Comparison of ENCODE assay signal across 17 mouse cellular contexts in the genomic region with DNA sequence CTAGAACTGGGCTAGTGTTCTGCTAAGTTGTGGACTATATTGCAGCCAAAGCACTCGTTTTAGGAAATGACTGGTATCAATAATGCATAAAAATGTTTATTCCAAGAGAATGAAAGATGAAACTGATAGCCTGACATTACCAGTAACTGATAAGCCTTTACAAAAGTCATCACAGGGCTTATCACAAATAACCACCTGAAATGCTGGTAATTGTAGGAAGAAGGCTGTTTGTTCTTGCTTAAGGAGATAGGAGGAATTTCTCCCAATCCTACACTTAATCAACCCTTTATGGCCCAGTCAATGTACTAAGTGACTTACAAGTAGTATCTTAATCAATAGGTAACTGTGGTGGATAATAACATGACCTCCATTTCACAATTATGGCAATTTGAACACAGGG.
DNase-seq lines count a peak whose midpoint lies in the region; ATAC-seq and TF ChIP-seq lines count a peak whose summit lies in the region.
"Had no signal": no experiment of that assay in that cellular context is flagged by ENCODE, and none has a peak within 500 bp of the region (broad histone marks: within the 10 kb centered on the region; RNA-seq: fewer than 3 reads in every experiment).

No protein-coding gene starts in this region.

- no peak overlapping the region for H3K4me3 ChIP-seq in MEL (ENCODE audit: control insufficient read depth in 1 of 2, insufficient read depth in 1 of 2, low read depth in 2 of 2, low read length in 2 of 2)
- no peak overlapping the region for H3K4me3 ChIP-seq in liver, embryonic 14.5 days (ENCODE audit: insufficient read depth in 1 of 2, low read depth in 2 of 2, low read length in 2 of 2)
- H3K4me3 ChIP-seq: embryonic facial prominence, embryonic 13.5 days; forebrain, embryonic 15.5 days; heart, embryonic 13.5 days had no signal

- no peak for ATAC-seq in liver, embryonic 14.5 days (ENCODE audit: insufficient read depth)
- peak; percentile 42; the same call in 1 of the 2 replicates for ATAC-seq in megakaryocyte-erythroid progenitor cell, adult 5-6 weeks (replicated peaks; ENCODE audit: low FRiP score, low TSS enrichment, poor library complexity, severe bottlenecking)
- no peak for ATAC-seq in erythroblast, adult 5-6 weeks (replicated peaks; ENCODE audit: low FRiP score, poor library complexity, severe bottlenecking)
- ATAC-seq: forebrain, embryonic 15.5 days; hindbrain, embryonic 16.5 days had no signal

- H3K79me2 ChIP-seq in MEL (ENCODE audit: control insufficient read depth, insufficient read depth, low read length, poor library complexity): no peaks in the 10 kb centered on the region; the same call in 1 of the 2 replicates

- no peak for TF ChIP-seq RAD21 in MEL (IDR thresholded peaks at IDR 0.05; ENCODE audit: low read depth, low read length)

- H3K27ac ChIP-seq in MEL (ENCODE audit: control insufficient read depth, low read depth, low read length): peak overlapping the region; percentile 98; the same call in 1 of the 2 replicates
- no peak overlapping the region for H3K27ac ChIP-seq in liver, embryonic 14.5 days
- H3K27ac ChIP-seq: embryonic facial prominence, embryonic 13.5 days; forebrain, embryonic 15.5 days; heart, embryonic 13.5 days had no signal

- H3K9me3 ChIP-seq in MEL (replicated peaks; ENCODE audit: insufficient read depth, low read length): no peaks in the 10 kb centered on the region
- H3K9me3 ChIP-seq in liver, embryonic 14.5 days (ENCODE audit: control insufficient read depth, low read length): no peaks in the 10 kb centered on the region
- H3K9me3 ChIP-seq: embryonic facial prominence, embryonic 13.5 days; forebrain, embryonic 15.5 days; heart, embryonic 13.5 days had no signal

- 7% methylated on average over 1 of the region's 1 CpGs for WGBS in liver, embryonic 14.5 days (ENCODE audit: insufficient replicate concordance)

- peak; percentile 91 to 96 for TF ChIP-seq EP300 in MEL (IDR thresholded peaks at IDR 0.05; ENCODE audit: low read depth in 1 of 2, low read length in 2 of 2)
- TF ChIP-seq EP300 in liver, embryonic 14.5 days (IDR thresholded peaks at IDR 0.05; ENCODE audit: low read depth): peak; percentile 66

- H3K4me1 ChIP-seq in MEL (ENCODE audit: control insufficient read depth in 1 of 2, insufficient read depth in 2 of 2, low read length in 2 of 2): peaks cover 29 to 35% of the 10 kb centered on the region in 2 experiments
- H3K4me1 ChIP-seq in liver, embryonic 14.5 days (replicated peaks; ENCODE audit: control insufficient read depth in 2 of 2, insufficient read depth in 2 of 2, low read length in 1 of 2): peaks cover 16 to 26% of the 10 kb centered on the region in 2 experiments
- H3K4me1 ChIP-seq: embryonic facial prominence, embryonic 13.5 days; forebrain, embryonic 15.5 days had no signal

- H3K4me2 ChIP-seq in liver, embryonic 14.5 days (ENCODE audit: low read depth): no peak overlapping the region
- H3K4me2 ChIP-seq: embryonic facial prominence, embryonic 13.5 days; forebrain, embryonic 15.5 days; heart, embryonic 13.5 days had no signal

- no peak for TF ChIP-seq CTCF in MEL (IDR thresholded peaks at IDR 0.05 in 2 of 3, conservative IDR thresholded peaks at IDR 0.05 in 1 of 3; ENCODE audit: control insufficient read depth in 1 of 3, insufficient read depth in 1 of 3, low read depth in 2 of 3, low read length in 3 of 3, poor library complexity in 1 of 3, severe bottlenecking in 1 of 3)
- no peak for TF ChIP-seq CTCF in liver, embryonic 14.5 days (IDR thresholded peaks at IDR 0.05; ENCODE audit: low read depth)

- no peaks in the 10 kb centered on the region for H3K27me3 ChIP-seq in MEL (ENCODE audit: control insufficient read depth in 1 of 2, insufficient read depth in 2 of 2, low read length in 2 of 2)
- H3K27me3 ChIP-seq in liver, embryonic 14.5 days (ENCODE audit: control insufficient read depth, insufficient read depth, low read length): no peaks in the 10 kb centered on the region
- H3K27me3 ChIP-seq: embryonic facial prominence, embryonic 13.5 days; forebrain, embryonic 15.5 days; heart, embryonic 13.5 days had no signal

- H3K9ac ChIP-seq in MEL (ENCODE audit: control insufficient read depth, low read depth, low read length, poor library complexity, severe bottlenecking): no peak overlapping the region; the same call in 1 of the 2 replicates
- no peak overlapping the region for H3K9ac ChIP-seq in liver, embryonic 14.5 days (replicated peaks)
- H3K9ac ChIP-seq: embryonic facial prominence, embryonic 13.5 days; forebrain, embryonic 15.5 days; heart, embryonic 13.5 days had no signal

- peak; percentile 59 for DNase-seq in 416B (ENCODE audit: low read depth)
- peak; percentile 53 for DNase-seq in MEL (ENCODE audit: low read depth, low spot score)
- DNase-seq in liver, embryonic 14.5 days (ENCODE audit: low read depth in 3 of 3, low spot score in 3 of 3): peak in 1 of 3 experiments; percentile 10
- DNase-seq in retina, embryonic 14.5 days (ENCODE audit: low spot score): no peak
- DNase-seq: adrenal gland, postnatal 10 days; cerebellum, adult 11-12 months; cerebellum, adult 9-10 months; cerebellum, postnatal 36 days; gastrocnemius, postnatal 36 days; heart, adult 11 months; heart, postnatal 36 days had no signal

- H3K36me3 ChIP-seq in MEL (ENCODE audit: control insufficient read depth in 1 of 2, insufficient read depth in 2 of 2, low read length in 2 of 2): peaks cover 0 to 49% of the 10 kb centered on the region in 2 experiments; a peak in 2 of 4 replicates
- H3K36me3 ChIP-seq in liver, embryonic 14.5 days (replicated peaks; ENCODE audit: control insufficient read depth, insufficient read depth, low read depth): no peaks in the 10 kb centered on the region
- H3K36me3 ChIP-seq: embryonic facial prominence, embryonic 13.5 days; forebrain, embryonic 15.5 days; heart, embryonic 13.5 days had no signal

- no peak for TF ChIP-seq POLR2A in MEL (IDR thresholded peaks at IDR 0.05; ENCODE audit: control insufficient read depth in 1 of 2, insufficient read depth in 1 of 2, low read depth in 1 of 2, low read length in 2 of 2, poor library complexity in 1 of 2)

TF ChIP-seq in MEL, 35 proteins besides CTCF, POLR2A, EP300 and RAD21:
- TF ChIP-seq MYB (IDR thresholded peaks at IDR 0.05; ENCODE audit: low read depth, low read length): peak; percentile 70
- peak; percentile 92 for TF ChIP-seq GATA1 (IDR thresholded peaks at IDR 0.05; ENCODE audit: low read depth, low read length)
- peak; percentile 68 for TF ChIP-seq TAL1 (IDR thresholded peaks at IDR 0.05; ENCODE audit: low read length)
- no peak for TF ChIP-seq MEF2A (IDR thresholded peaks at IDR 0.05; ENCODE audit: extremely low read depth, insufficient replicate concordance, low read depth, low read length, poor library complexity, severe bottlenecking)
- TF ChIP-seq MYC (IDR thresholded peaks at IDR 0.05; ENCODE audit: low read depth, low read length): 0 out of 2 replicates have a peak, but pooled peaks have one; percentile 10
- TF ChIP-seq KAT2A (conservative IDR thresholded peaks at IDR 0.05; ENCODE audit: low read depth, low read length): no peak
- peak; percentile 70 for TF ChIP-seq RCOR1 (IDR thresholded peaks at IDR 0.05; ENCODE audit: low read depth, low read length)
- peak; percentile 92 for TF ChIP-seq TCF12 (IDR thresholded peaks at IDR 0.05; ENCODE audit: low read depth, low read length)
- peak; percentile 84 for TF ChIP-seq ETS1 (IDR thresholded peaks at IDR 0.05; ENCODE audit: low read depth, low read length)
- TF ChIP-seq MAX (IDR thresholded peaks at IDR 0.05; ENCODE audit: low read length): no peak
